Mouse (Mus musculus) kidney, embryonic 14.5 days (tissue): ENCODE measurements at regions not wholly inside any gene's neighbourhood (a gene's known extent, or its start where the extent isn't known, plus 50 kb on each side); places are given as distances from the start of the nearest gene placed in this dataset.
A peak's percentile ranks its signal among the peaks of the same experiment; 100 is the strongest.

Source experiments
- ATAC-seq: fragments of 200-750 bp; cut with Nextera tagmentation; 2 replicates; pipeline ENCODE4 v1.8.0; 2017; ENCODE audit warnings: moderate number of reproducible peaks, mild to moderate bottlenecking, moderate TSS enrichment, moderate library complexity; ENCODE audit not compliant: low FRiP score, low TSS enrichment
- H3K27ac ChIP-seq: fragments of 300-500 bp; sonication (generic); 2 replicates; pipeline ENCODE4 v1.5.1; 2014; ENCODE audit warnings: low read depth, mild to moderate bottlenecking, low read length, moderate library complexity, mixed read lengths
- H3K27me3 ChIP-seq: fragments of 300-500 bp; sonication (generic); 2 replicates; pipeline ENCODE4 v1.6.1; 2014; ENCODE audit warnings: mild to moderate bottlenecking, low read length; ENCODE audit not compliant: control insufficient read depth, insufficient read depth
- H3K36me3 ChIP-seq: fragments of 300-500 bp; sonication (generic); 2 replicates; pipeline ENCODE4 v1.6.1; 2014; ENCODE audit warnings: low read length, mixed read lengths; ENCODE audit not compliant: control insufficient read depth, insufficient read depth
- H3K4me1 ChIP-seq: fragments of 300-500 bp; sonication (generic); 2 replicates; pipeline ENCODE4 v1.6.1; 2014; ENCODE audit warnings: low read length, mixed read lengths; ENCODE audit not compliant: control insufficient read depth, insufficient read depth
- H3K4me2 ChIP-seq: fragments of 300-500 bp; sonication (generic); replicated peaks from 2 replicates; pipeline ENCODE4 v1.6.1; 2014; ENCODE audit warnings: low read depth, mild to moderate bottlenecking, low read length
- H3K4me3 ChIP-seq: fragments of 300-500 bp; sonication (generic); 2 replicates; pipeline ENCODE4 v1.5.1; 2014; ENCODE audit warnings: mild to moderate bottlenecking, low read length
- H3K9ac ChIP-seq: fragments of 300-500 bp; sonication (generic); 2 replicates; pipeline ENCODE4 v1.6.1; 2014; ENCODE audit warnings: low read depth, mild to moderate bottlenecking, low read length, moderate library complexity
- H3K9me3 ChIP-seq: fragments of 300-500 bp; sonication (generic); 2 replicates; pipeline ENCODE4 v1.6.1; 2016; ENCODE audit warnings: low read length; ENCODE audit not compliant: control insufficient read depth
- WGBS: fragments of 180-500 bp; shearing (Covaris S2); extraction: QIAGEN DNeasy Blood & Tissue Kit; methylation state at CpG from one replicate; pipeline ENCODE4 v1.1.7; 2014; 5-methylcytosine and 5-hydroxymethylcytosine counted together

GRCm38 (mm10) chr8:116290671-116291245 lies 214.0 kb upstream of the Dynlrb2 start:
- Histone ChIP-seq H3K27me3 (no peaks in the 10 kb centered on the region), H3K4me1 (no peaks in the 10 kb centered on the region), H3K36me3 (no peaks in the 10 kb centered on the region), H3K9ac (no peak overlapping the region), H3K4me2 (no peak overlapping the region), H3K9me3 (no peaks in the 10 kb centered on the region), H3K4me3 (no peak overlapping the region), H3K27ac (no peak overlapping the region)
- 66% methylated on average over 6 of the region's 6 CpGs for WGBS
- peak; percentile 68; the same call in 1 of the 2 replicates for ATAC-seq

GRCm38 (mm10) chr8:116289237-116289636 lies 215.5 kb upstream of the Dynlrb2 start:
- Histone ChIP-seq H3K4me1 (no peaks in the 10 kb centered on the region), H3K4me3 (no peak overlapping the region), H3K4me2 (no peak overlapping the region), H3K9ac (no peak overlapping the region), H3K27me3 (no peaks in the 10 kb centered on the region), H3K9me3 (no peaks in the 10 kb centered on the region), H3K27ac (no peak overlapping the region), H3K36me3 (no peaks in the 10 kb centered on the region)
- 60% methylated on average over 2 of the region's 2 CpGs for WGBS
- peak; percentile 52; the same call in 1 of the 2 replicates for ATAC-seq

GRCm38 (mm10) chr8:116283990-116284389 lies 220.8 kb upstream of the Dynlrb2 start:
- no peaks in the 10 kb centered on the region for H3K36me3 ChIP-seq
- no peak for ATAC-seq
- WGBS, result 20% methylated on average over 2 of the region's 3 CpGs
- H3K4me1 ChIP-seq, result no peaks in the 10 kb centered on the region
- H3K9me3 ChIP-seq, result no peaks in the 10 kb centered on the region
- H3K4me2 ChIP-seq, result no peak overlapping the region
- no peak overlapping the region for H3K4me3 ChIP-seq
- H3K27me3 ChIP-seq, result no peaks in the 10 kb centered on the region
- H3K9ac ChIP-seq, result no peak overlapping the region
- no peak overlapping the region for H3K27ac ChIP-seq

- H3K9ac ChIP-seq, result no peak overlapping the region
- ATAC-seq, result no peak
- H3K9me3 ChIP-seq, result no peaks in the 10 kb centered on the region
- H3K27me3 ChIP-seq, result no peaks in the 10 kb centered on the region
- no peaks in the 10 kb centered on the region for H3K4me1 ChIP-seq
- H3K36me3 ChIP-seq, result no peaks in the 10 kb centered on the region
- H3K4me3 ChIP-seq, result no peak overlapping the region
- WGBS, result 92% methylated on average over 5 of the region's 5 CpGs
- no peak overlapping the region for H3K27ac ChIP-seq
- H3K4me2 ChIP-seq, result no peak overlapping the region
Measured at GRCm38 (mm10) chr8:116282341-116282740, 222.4 kb upstream of the Dynlrb2 start.

- 29% methylated on average over 4 of the region's 4 CpGs for WGBS
- Histone ChIP-seq H3K9ac (no peak overlapping the region), H3K36me3 (no peaks in the 10 kb centered on the region), H3K27ac (no peak overlapping the region), H3K9me3 (no peaks in the 10 kb centered on the region), H3K27me3 (no peaks in the 10 kb centered on the region), H3K4me2 (no peak overlapping the region), H3K4me1 (no peaks in the 10 kb centered on the region), H3K4me3 (no peak overlapping the region)
- no peak for ATAC-seq
Measured at GRCm38 (mm10) chr8:116275014-116275413, 229.8 kb upstream of the Dynlrb2 start.

- no peaks in the 10 kb centered on the region for H3K9me3 ChIP-seq
- H3K4me1 ChIP-seq, result no peaks in the 10 kb centered on the region
- H3K36me3 ChIP-seq, result no peaks in the 10 kb centered on the region
- no peak overlapping the region; the same call in 1 of the 2 replicates for H3K27ac ChIP-seq
- ATAC-seq, result no peak; the same call in 1 of the 2 replicates
- no peaks in the 10 kb centered on the region for H3K27me3 ChIP-seq
- WGBS, result 79% methylated on average over 6 of the region's 6 CpGs
- no peak overlapping the region for H3K9ac ChIP-seq
- H3K4me3 ChIP-seq, result no peak overlapping the region
- no peak overlapping the region for H3K4me2 ChIP-seq
Measured at GRCm38 (mm10) chr8:116271238-116271637, 233.5 kb upstream of the Dynlrb2 start.

- Histone ChIP-seq H3K9me3 (no peaks in the 10 kb centered on the region), H3K27ac (no peak overlapping the region), H3K4me1 (no peaks in the 10 kb centered on the region), H3K27me3 (no peaks in the 10 kb centered on the region), H3K36me3 (no peaks in the 10 kb centered on the region), H3K9ac (no peak overlapping the region), H3K4me2 (no peak overlapping the region), H3K4me3 (no peak overlapping the region)
- ATAC-seq, result no peak
Measured at GRCm38 (mm10) chr8:116269393-116269792, 235.4 kb upstream of the Dynlrb2 start.

- Histone ChIP-seq H3K27ac (no peak overlapping the region), H3K4me3 (no peak overlapping the region)
- ATAC-seq, result no peak
Measured at GRCm38 (mm10) chr8:116268685-116269084, 236.1 kb upstream of the Dynlrb2 start.

GRCm38 (mm10) chr8:116268161-116268560 lies 236.6 kb upstream of the Dynlrb2 start:
- no peak overlapping the region for H3K9ac ChIP-seq
- no peak for ATAC-seq
- WGBS, result 84% methylated on average over 9 of the region's 9 CpGs

More at GRCm38 (mm10) chr8:116268685-116269084, 236.1 kb upstream of the Dynlrb2 start:
- WGBS, result 92% methylated on average over 2 of the region's 2 CpGs
- Histone ChIP-seq H3K9me3 (no peaks in the 10 kb centered on the region), H3K27me3 (no peaks in the 10 kb centered on the region), H3K4me2 (no peak overlapping the region), H3K9ac (no peak overlapping the region), H3K36me3 (no peaks in the 10 kb centered on the region), H3K4me1 (no peaks in the 10 kb centered on the region)

More at GRCm38 (mm10) chr8:116268161-116268560, 236.6 kb upstream of the Dynlrb2 start:
- Histone ChIP-seq H3K27me3 (no peaks in the 10 kb centered on the region), H3K36me3 (no peaks in the 10 kb centered on the region), H3K9me3 (no peaks in the 10 kb centered on the region), H3K4me2 (no peak overlapping the region), H3K27ac (no peak overlapping the region), H3K4me3 (no peak overlapping the region), H3K4me1 (no peaks in the 10 kb centered on the region)
